Mouse (Mus musculus) neutrophil, adult 5-6 weeks (primary cell): ENCODE data around the gene Ccz1. TPM values are rescaled to one million over a fixed set of nuclear protein-coding genes. Genes with fewer than 3 reads are reported as not detected.

Experiments used
- ATAC-seq: fragments of 151-379, 151-347 bp; 2 replicates; pipeline ENCODE4 v1.8.0; 2017; ENCODE audit warnings: mild to moderate bottlenecking, moderate TSS enrichment; ENCODE audit not compliant: insufficient number of reproducible peaks, poor library complexity, low FRiP score, severe bottlenecking; ENCODE audit errors: extremely low read depth
- total RNA-seq: library from RNA; stranded (forward); fragments of 200-1000 nt; gene quantifications from 2 replicates; pipeline ENCODE4 v1.2.3, GENCODE M21; 2017

The Ccz1 gene
- total RNA-seq, 1 experiment from 2014 or later: 83.2 TPM

GRCm38 (mm10) chr5:143961176-143961575 is 53.5 kb downstream of the Ccz1 start:
- no peak for ATAC-seq

- ATAC-seq: no peak
Measured at GRCm38 (mm10) chr5:143959551-143959950, 55.1 kb downstream of the Ccz1 start.

GRCm38 (mm10) chr5:143957101-143957500 is 57.6 kb downstream of the Ccz1 start:
- no peak for ATAC-seq

GRCm38 (mm10) chr5:143950016-143950415 is 64.7 kb downstream of the Ccz1 start:
- ATAC-seq: no peak

- ATAC-seq: no peak
Measured at GRCm38 (mm10) chr5:143948361-143948760, 66.3 kb downstream of the Ccz1 start.

GRCm38 (mm10) chr5:143943231-143944125 is 71.2 kb downstream of the Ccz1 start:
- no peak for ATAC-seq

- ATAC-seq: no peak
Measured at GRCm38 (mm10) chr5:143941588-143941987, 73.1 kb downstream of the Ccz1 start.

Other genes with a start within 250 kb of the Ccz1 start
- 45.8 and 46.3 TPM in 2 replicates for gene Eif2ak1, start 197.1 kb downstream of the Ccz1 start, total RNA-seq
- gene Ankrd61, start 117.2 kb downstream of the Ccz1 start, total RNA-seq: 0.35 TPM in 1 of 2 replicates, not detected in the other
- 14.5 and 15.0 TPM in 2 replicates for gene Aimp2, start 105.0 kb downstream of the Ccz1 start, total RNA-seq
- gene Pms2, start 104.9 kb downstream of the Ccz1 start, total RNA-seq: 31.6 and 33.4 TPM in 2 replicates
- not detected in 2 replicates for gene Gm42421, start 86.7 kb downstream of the Ccz1 start, total RNA-seq
- gene Rsph10b, start 81.8 kb downstream of the Ccz1 start, total RNA-seq: 3.7 and 5.4 TPM in 2 replicates
- not detected in 2 replicates for gene Ocm, start 11.8 kb upstream of the Ccz1 start, total RNA-seq
- gene Lmtk2, start 85.6 kb upstream of the Ccz1 start, total RNA-seq: 28.9 and 34.6 TPM in 2 replicates
- gene Bhlha15, start 175.4 kb upstream of the Ccz1 start, total RNA-seq: 0.47 and 0.74 TPM in 2 replicates
- 43.5 and 48.3 TPM in 2 replicates for gene Tecpr1, start 208.7 kb upstream of the Ccz1 start, total RNA-seq
- gene Bri3, start 229.6 kb upstream of the Ccz1 start, total RNA-seq: 29.8 and 39.1 TPM in 2 replicates